Mouse (Mus musculus) cerebellum, adult 8-10 months (tissue): ENCODE measurements around the gene Palmd.

Source experiments
- DNase-seq: peaks from one replicate; pipeline ENCODE4 v3.0.0; 2022

The Palmd gene

DNA sequence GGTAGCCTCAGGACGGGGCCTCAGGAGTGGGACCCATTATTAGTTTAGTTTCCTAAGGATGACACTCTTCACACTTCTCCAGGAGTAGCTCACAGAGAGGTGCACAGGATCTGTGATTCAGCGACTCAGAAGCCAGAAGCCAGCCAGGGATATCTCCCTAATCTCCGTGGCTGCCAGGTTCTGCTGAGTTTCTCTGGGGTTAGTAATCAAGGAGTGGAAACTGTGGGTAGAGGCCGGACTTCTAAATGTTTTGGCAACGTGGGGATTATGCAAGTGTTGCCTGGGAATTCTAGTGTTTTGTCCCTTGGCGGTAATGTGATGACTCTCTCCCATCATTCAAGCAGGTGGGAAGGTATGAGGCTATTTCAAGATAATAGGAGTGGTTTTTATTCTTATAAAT is 13.7 kb downstream of the Palmd start:
- DNase-seq, result no peak

DNA sequence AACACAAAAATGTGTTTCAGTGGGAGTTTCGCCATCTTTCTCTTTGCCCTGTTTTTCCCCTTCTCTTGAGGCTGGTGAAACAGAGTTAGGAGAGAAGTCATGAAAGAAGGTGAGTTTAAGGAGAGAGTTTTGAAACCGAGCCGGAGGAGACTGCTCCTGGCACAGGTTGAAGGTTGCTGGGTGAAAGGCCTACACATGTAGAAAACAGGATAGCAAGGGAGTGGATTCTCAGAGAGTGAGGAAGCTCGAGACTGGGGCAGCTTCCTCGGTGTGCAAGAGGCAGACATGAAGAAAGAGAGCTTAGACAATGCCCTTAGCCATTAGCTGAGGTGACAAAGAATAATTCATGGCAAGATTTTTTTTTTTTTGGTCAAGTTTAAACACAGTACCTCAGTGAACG is 15.4 kb downstream of the Palmd start:
- DNase-seq, result no peak

DNA sequence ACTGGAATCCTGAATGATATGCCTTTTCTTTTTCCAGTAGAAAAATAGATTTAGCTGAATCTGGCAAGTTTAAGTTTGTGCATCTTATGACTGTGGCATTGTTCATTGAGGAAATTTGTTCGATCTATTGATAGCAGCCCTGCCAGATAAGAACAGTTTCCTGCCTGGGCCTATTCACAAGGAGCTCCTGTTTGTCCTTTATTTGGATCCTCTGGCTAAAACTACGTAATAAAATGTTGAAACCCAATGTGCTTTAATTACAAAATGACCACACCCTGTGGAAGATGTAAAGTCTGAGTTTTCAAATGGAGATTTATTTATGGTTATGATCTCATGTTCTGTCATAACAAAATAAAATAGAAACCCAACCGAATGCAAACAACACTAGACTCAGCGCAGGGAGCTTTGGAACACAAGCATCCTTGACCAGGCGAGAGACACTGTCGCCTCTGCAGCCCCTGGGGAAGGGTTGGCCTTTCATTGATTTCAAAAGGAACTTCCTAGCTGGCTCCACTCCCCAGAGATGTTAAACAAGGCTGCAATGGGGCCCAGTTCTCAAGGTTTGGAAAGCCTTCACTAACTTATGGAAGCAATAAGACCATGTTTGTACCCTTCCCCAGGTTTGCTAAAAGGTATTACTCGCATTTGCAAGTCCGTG is 16.4 kb downstream of the Palmd start:
- DNase-seq, result no peak

DNA sequence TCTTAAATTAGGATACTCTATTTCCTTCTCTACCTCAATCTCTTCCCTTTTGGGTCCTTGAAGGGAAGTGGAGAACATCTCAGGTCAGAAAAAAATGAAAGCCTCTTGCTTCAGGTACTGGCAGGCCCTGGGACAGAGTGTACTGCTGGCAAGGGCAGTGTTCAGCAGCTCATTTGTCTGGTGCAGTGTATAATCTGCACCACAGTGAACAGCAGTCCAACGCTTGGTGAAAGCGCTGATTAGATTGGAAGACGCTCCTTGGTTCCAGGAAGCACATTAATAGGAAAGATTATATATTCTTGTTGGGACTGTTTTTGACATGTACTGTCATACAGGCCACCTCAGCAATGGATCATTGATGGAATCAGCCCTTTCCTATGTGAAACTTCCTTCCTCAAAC is 17.3 kb downstream of the Palmd start:
- DNase-seq, result no peak

DNA sequence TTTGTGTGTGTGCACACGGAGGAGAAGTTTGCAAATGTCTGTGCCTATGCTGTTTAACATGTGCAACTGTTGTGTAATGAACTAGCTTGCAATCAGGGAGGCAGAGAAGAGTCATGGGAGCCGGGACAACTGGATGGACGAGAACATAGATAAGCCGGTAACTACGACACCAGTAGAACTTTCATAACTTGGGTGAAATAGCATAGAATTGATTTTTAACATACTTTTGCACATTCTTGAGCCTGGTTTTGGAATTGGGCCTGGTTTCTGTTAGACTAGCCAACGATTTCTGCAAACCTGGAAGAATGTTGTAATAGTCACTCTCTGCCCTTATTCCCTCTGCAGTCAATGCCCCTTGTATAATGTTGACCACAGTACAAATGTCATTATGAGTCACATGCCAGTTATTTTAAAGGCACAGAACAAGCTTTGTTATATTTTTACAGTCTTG is 18.1 kb downstream of the Palmd start:
- no peak for DNase-seq

DNA sequence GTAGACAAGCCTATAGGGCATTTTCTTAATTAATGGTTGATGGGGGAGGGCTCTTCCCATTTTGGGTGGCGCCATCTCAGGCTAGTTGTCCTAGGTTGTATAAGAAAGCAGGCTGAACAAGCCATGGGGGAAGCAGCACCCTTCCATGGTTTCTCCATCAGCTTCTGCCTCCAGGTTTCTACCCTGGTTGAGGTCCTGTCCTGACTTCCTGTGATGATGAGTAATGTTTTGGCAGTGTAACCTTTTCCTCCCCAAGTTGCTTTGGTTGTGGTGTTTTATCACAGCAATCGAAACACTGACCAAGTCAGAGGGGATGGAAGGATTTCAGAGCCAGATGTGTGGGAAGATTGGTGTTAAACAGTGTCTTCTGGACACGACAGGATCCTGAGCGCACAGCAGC is 22.3 kb downstream of the Palmd start:
- no peak for DNase-seq

DNA sequence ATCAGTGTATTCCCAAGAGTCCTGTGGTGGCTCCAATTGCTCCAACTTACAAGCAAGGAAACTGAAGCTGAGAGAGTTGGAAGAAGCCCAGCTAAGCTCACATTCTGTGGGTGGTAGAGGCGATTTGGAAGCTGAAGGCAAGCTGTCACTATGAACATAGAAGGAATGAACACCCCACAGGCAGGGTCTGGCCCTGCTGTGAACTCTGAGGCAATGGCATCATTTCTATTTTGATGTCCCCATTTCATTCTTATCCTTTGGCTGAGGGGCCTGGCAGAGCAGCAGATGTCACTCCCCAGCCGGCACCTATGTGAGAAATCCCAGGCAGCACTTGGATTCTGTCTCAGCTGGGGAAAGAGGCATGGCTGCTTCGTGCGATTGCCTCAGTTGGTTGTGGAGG is 25.4 kb downstream of the Palmd start:
- no peak for DNase-seq

DNA sequence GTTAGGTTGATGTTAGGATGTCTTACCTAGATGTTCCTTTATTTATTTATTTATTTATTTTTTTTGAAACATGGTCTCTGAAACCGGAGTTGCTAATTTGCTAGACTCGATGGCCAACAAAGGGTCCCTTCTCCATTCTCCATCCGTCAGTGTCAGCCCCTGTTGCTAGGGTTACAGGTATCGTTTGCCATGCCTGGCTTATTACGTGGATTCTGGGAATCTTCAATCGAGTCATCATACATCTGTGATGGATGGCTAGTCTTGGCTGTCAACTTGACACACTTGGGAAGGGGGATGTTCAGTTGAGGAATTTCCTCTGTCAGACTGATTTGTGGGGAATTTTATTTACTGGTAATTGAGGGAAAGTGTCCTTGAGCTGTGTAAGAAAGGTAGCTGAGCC is 26.0 kb downstream of the Palmd start:
- DNase-seq, result no peak

DNA sequence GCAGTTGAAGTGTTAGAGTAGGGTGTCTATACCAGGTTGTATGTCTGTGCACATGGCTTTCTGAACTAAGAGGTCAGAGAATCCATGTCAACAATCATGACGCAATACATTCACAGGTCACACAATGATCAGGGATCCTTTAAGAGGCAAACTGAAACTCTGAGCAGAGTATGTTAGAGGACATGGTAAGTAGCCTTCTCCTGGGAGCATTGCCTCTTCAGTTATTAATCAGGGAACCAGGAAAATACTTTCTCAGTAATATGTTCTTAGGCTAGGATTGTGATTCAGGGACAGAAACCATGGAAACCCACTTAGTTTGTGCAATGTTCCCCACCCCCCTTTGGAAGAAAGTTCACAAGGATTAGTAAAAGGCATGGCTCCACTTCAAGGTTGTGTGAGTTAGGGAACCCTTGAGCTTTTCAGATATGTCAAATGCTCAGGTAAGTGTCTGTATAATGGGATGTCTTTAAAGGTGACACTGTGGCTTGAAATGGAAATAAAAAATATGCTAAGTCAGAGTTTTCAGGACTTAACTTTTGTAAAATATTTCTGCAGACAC is 27.1 kb downstream of the Palmd start:
- DNase-seq, result no peak

DNA sequence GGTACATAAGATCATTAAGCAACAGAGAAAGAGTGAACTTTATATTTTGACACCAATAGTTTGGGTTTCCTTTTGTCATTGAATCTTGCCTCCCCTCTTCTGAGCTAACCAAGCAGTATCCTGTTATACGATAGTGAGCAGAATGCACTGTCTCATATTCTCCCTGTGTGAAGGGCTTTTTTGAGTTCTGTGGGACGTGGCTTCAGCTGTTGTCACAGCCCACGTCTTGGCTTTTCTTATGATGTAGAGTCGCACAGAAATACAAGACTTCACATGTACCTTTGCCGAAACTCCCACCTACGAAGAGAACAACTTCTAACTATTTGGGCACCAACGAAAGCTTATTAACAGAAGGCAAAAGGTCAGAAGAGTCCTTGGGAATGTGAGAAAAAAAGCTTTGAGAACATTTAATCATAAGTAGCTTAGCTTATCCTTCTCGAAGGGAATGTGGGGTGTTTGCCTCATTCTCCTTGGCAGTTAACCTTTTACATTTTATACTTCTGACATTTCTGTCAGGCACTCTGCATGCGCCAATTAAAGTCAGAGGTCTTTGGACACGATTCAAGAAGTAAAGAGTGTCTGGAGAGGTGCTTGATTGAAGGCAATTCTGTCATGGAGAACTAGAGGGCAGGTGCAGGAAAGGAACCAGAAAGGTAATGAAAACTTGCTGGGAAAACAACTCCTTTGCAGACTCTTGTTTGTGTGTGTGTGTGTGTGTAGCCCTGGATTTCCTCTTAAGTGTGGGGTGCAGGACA is 27.8 kb downstream of the Palmd start:
- DNase-seq, result no peak

DNA sequence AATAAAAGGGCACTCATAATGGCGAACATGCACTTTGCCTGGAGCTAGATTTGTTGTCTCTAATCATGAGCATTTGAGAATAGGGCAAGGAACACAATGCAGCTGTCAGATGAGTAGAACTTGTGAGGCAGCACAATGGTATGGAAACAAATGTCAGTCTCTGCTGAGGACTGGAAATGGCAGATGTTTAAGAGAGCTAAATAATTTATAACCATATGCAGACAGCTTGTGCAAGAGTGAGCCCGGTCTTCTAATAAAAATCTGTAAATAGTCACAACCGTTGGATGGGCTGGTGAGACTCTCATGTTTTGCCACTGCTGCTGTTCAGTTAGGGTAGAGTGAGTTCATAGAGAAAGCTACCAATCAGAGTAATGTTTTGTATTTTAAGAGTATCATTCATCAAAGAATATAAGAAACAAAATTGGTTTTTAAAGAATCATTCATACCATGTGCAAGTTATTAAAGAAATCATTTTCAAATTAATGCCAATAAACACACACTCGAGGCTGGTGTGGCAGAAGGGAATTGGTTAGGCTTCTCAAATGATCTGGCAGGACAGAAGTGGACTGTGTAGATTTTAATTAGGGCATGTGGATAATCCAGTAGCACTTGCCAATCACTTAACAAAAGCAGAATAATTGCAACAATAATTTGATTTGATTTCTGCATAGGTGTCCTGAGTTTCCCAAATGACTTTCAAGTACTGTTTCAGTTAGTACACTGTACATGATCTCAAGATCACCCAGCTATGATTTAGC is 31.7 kb downstream of the Palmd start:
- DNase-seq, result no peak

DNA sequence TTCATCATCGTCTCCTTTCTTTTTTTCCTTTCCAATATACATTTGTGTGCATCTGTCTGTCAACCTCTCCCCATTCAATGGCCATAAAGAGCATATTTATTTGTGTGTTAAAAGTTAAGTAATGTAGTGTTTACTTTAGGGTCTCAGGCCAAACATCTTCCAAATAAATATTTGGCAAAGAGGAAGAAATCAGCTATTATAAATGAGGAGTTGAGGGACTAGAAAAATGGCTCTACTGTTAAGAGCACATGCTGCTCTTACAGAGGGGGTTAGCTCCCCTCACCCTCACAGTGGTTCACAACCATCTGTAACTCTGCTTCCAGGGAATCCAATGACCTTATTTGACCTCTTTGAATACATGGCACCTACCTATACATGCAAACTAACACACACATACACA is 35.6 kb downstream of the Palmd start:
- no peak for DNase-seq

DNA sequence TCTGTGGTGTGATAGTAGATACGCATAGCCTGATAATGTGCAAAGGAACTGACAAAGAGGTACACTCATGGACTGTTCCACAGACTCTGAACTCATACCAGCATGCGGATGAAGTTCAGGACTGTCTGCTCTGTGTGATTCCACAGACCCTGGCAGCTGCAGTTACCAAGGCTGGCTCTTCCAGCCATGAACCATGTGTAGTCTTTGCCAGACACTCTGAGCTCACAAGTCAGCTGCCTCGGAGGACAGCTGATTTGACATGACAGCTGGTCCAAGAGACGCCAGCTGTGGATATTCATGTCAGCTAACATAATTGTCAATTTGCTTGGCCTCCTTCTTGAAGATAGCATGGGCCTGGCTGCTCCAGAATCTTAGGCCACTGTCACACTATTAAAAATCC is 39.8 kb downstream of the Palmd start:
- no peak for DNase-seq

DNA sequence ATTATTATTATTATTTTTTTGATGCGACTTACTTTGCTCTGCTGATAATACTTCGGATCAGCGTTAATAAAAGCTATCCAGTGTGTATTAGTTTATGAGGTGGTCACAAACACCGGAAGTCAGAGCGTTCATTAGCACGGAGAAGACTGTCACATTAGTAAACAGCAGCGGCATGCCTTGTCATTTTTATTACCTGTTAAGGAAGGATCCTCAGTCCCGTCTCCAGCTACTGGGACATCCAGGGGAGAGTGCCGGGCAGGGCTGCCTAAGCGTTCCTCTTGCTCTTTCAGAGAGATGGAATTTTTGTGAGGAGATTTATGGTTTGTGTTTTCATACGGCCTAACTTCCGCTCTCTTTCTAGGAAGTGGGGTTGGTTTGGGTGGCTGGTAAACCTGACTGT is 45.7 kb downstream of the Palmd start:
- DNase-seq, result no peak

DNA sequence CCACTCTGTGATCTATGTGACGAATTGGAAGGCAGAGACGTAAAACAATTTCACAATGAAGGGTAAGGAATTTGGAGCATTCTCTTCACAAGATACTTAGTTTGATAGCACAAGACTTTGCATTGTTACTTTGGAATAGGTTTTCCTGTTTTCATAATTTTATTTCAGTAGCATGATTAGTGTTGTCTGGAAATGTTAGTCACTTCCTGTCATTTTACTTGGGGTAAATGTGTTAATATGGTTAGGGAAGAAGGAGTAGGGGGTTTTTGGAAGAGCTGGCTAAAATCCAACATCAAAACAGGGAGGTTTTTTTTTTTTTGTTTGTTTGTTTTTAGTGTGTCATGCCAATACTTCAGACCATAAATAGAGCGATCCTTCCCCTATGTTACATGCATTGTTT is 47.3 kb downstream of the Palmd start:
- DNase-seq, result no peak

DNA sequence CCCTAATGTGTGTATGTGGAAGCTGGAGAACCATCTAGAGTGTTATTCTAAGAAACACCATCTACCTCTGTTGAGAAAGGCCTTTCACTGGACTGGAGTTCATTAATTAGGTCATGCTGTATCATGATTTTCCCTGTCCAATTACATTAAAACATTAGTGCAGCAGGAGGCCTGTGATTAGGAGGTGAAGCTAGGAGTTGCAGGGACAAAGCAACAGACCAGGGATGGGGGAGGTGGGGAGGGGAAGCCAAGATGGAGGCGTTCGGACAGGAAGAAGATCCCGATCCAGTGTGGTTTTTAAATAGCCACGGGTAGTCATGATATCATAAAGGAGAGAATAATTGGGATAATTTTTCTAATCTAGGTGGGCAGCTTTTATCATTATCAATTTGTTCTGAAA is 51.8 kb downstream of the Palmd start:
- DNase-seq, result no peak

DNA sequence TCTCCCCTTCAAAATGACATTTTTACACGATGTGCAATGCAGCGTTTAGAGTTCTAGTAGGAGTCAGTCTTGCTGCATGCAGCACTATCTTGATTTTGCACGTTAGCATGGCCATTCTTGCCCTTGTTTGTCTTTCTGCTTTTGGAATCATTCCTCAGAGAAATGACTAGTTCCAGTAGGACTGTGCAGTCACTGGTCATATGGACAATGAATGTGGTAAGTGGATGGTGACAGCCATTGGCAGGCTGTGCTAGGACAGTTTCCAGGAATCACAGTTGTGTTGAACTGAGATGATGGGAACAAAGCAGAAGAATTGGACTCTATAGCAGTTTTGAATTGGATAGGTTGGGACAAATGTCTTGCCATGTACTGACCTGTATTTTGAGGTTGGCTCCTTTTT is 53.9 kb downstream of the Palmd start:
- DNase-seq, result no peak

DNA sequence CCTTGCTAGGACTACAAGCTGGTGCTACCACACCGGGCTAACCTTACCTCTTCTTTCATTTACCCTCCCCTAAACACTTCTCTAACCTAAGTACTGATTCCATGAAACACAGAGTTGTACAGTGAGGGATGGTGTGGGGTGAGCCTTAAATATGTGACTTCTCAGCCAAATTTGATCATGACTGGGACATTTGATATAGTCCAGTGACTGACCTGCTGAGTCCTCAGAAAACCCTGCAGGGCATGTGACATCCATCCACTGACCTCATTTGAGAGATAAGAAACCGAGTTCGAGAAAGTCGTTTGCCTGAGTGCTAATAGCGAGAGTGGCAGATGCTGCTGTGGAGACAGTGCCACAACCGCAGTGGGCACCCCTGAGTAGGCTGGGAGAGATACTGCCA is 54.4 kb downstream of the Palmd start:
- no peak for DNase-seq

DNA sequence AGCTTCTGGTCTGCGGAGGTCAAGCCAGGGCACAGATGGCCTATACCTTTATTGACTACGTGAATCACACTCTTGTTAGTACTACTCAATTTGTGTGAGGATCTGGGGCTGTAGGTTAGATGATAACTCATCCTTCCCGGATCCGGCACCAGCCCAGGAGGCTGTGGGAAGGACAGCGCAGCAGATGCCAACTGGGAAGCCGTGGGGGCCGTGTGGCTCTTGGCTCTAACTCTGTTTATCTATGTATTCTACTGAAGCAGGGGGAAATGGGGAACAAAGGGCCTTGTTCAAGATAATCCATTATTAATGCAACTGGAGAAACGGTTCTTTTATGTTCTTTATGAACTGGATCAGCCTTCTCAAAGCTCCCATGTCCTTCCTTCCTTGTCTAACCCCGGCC is 62.2 kb downstream of the Palmd start:
- DNase-seq, result no peak

DNA sequence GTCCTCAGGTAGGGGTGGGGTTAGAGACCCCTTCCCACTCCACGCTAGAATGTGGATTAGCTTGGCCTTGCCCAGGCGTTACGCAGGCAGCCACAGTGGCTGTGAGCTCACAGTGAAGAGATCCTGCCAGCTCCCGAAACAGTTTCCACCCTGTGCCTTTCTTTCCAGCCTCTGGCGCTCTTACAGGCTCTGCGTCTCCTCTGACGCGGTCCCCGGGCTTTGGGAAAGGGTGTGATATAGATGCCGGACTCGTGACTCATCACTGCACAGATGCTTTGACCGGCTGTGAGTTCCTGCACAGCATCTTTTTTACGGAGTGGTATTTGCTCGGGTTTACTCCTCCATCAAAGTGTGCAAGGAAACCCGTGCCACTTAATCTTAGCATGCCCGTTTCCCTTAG is 62.9 kb downstream of the Palmd start:
- no peak for DNase-seq

DNA sequence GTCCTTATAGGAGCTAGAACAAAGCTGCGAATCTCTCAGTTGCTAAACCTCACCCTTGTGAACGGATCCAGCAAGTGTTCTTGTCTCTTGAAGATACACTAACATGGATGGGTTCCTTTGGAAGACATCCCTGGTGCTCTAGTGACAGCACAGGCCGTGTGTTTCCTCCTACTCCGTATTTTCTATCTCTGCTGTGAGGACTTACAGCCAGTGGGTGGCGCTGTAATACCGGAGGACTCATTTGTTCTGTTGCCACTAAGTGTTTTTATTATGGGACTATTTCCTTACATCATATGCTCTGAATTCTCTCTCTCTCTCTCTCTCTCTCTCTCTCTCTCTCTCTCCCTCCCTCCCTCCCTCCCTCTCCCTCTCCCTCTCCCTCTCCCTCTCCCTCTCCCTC is 64.6 kb downstream of the Palmd start:
- DNase-seq, result peak; percentile 13

DNA sequence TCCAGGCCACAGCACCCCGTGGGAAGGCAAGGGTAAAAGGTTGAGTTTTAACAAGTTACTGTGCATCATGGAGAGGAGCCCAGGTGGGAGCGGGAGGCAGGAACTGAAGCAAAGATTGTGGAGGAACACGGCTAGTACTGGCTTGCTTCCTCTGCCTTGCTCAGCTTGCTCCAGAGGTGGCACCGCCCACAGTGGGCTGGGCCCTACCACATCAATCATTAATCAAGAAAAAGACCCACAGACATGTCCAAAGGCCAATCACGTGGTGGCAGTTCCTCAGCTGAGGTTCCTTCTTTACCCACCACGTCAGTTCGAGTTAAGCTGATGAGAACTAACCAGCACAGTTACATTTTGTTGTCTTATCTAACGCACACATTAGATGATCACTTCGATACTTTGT is 75.9 kb downstream of the Palmd start:
- DNase-seq, result no peak

DNA sequence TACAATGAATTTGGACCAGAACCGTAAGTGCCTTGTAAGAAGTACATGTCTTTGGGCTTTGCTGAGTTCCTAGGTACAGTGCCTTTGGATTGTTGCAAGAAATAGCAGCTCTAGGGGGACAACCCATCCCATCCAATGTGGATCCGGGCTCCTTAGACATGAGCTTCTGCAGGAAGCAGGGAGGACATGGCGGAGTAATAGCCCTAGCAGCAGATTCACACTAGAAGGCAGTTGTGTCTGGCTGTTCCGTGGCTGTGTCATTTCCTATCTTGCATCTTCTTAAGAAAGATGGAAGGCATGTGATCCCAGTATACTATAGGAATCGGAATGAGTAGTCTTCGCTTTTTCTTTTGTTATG is 76.6 kb downstream of the Palmd start:
- DNase-seq, result no peak
